Mouse (Mus musculus) cortical plate, adult 2 months (tissue): Measurements from ENCODE around the gene Sfxn3.

ENCODE experiments used
- CTCF ChIP-seq: fragments of 200-500 bp; IDR thresholded peaks from 2 replicates; pipeline ENCODE4 v1.5.1; 2011; ENCODE audit warnings: mild to moderate bottlenecking, control low read depth, low read length; ENCODE audit not compliant: insufficient read depth; ENCODE audit errors: extremely low read depth
- POLR2A ChIP-seq: fragments of 200-500 bp; IDR thresholded peaks from 2 replicates; pipeline ENCODE4 v1.6.1; 2011; ENCODE audit warnings: mild to moderate bottlenecking, low read length, control low read depth; ENCODE audit not compliant: insufficient read depth; ENCODE audit errors: extremely low read depth

DNA sequence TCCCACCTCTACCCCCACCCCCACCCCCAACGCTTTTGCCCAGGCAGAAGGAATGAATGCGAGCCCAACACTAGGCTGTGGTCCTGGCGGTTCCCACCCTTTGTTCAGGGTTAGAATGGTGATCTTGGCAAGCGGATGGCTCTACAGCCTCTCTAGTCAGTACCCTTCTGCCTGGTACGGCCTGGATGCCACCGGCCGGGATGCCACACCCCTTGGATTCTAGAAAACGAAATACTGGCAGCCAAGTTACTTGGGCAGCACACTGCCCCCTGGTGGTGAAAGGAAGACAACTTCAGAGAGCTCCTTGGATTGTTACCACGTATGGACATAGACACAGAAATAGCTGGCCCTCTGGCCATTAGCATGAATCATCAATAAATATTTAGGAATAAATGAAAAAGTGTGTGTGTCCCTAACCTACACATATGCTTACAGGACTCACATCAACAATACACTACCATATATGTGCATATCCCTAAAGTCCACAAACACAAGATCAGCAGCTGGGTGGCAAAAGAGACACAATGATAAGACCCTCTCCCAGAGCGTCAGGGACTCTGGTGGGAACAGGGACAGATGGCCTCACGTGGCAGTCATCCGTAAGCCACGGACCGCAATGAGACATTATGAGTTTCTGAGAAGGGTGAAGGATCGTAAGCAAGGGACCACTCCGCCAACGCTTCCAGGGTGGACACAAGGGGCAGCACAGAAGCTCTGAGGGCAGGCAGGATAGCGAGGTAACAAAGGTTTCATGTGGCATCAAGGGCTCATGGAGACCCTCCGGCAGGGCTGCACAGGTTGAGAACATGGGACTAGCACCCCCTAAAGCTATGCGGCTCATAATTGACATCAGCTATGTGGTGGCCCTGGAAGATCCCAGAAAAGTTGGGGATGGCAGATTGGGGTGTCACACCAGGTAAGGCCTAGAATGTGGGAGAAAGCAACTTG lies 16.3 kb upstream of the Sfxn3 start:
- TF ChIP-seq CTCF (peak; percentile 75), POLR2A (0 out of 2 replicates have a peak, but pooled peaks have one; percentile 24)
